Mouse (Mus musculus): ENCODE measurements around the gene Npepl1. TPM values are rescaled to one million over a fixed set of nuclear protein-coding genes. Genes with fewer than 3 reads are reported as not detected.

Npepl1 gene
- polyA plus RNA-seq, 2 experiments from 2014 or later = 21.9 to 24.5 TPM

GRCm38 (mm10) chr2:174110783-174111549 lies 817 bp downstream of the Npepl1 start:
- peak; percentile 54 for ATAC-seq

- no peak for ATAC-seq
Observed at GRCm38 (mm10) chr2:174112931-174113330, 2.8 kb downstream of the Npepl1 start.

GRCm38 (mm10) chr2:174114148-174114864 lies 4.2 kb downstream of the Npepl1 start:
- ATAC-seq = no peak

- no peak for ATAC-seq
Observed at GRCm38 (mm10) chr2:174116929-174117328, 6.8 kb downstream of the Npepl1 start.

GRCm38 (mm10) chr2:174118141-174118540 lies 8.0 kb downstream of the Npepl1 start:
- no peak for ATAC-seq

GRCm38 (mm10) chr2:174119259-174119658 lies 9.1 kb downstream of the Npepl1 start:
- ATAC-seq = no peak

- no peak for ATAC-seq
Observed at GRCm38 (mm10) chr2:174120631-174121030, 10.5 kb downstream of the Npepl1 start.

GRCm38 (mm10) chr2:174121411-174121947 lies 11.3 kb downstream of the Npepl1 start:
- no peak for ATAC-seq

- ATAC-seq = no peak
Observed at GRCm38 (mm10) chr2:174122331-174122730, 12.2 kb downstream of the Npepl1 start.

- ATAC-seq = no peak
Observed at GRCm38 (mm10) chr2:174123731-174124130, 13.6 kb downstream of the Npepl1 start.

- ATAC-seq = no peak
Observed at GRCm38 (mm10) chr2:174126522-174127375, 16.6 kb downstream of the Npepl1 start.

- no peak for ATAC-seq
Observed at GRCm38 (mm10) chr2:174127376-174127713, 17.2 kb downstream of the Npepl1 start.

- ATAC-seq = no peak
Observed at GRCm38 (mm10) chr2:174128926-174129325, 18.8 kb downstream of the Npepl1 start.

GRCm38 (mm10) chr2:174130468-174131097 lies 20.4 kb downstream of the Npepl1 start:
- ATAC-seq = no peak

- no peak for ATAC-seq
Observed at GRCm38 (mm10) chr2:174132413-174132969, 22.3 kb downstream of the Npepl1 start.

- no peak for ATAC-seq
Observed at GRCm38 (mm10) chr2:174159035-174159434, 48.9 kb downstream of the Npepl1 start.

GRCm38 (mm10) chr2:174160461-174160860 lies 50.3 kb downstream of the Npepl1 start:
- ATAC-seq = no peak

Other genes with a start within 250 kb of the Npepl1 start
- gene Stx16, start 34.0 kb upstream of the Npepl1 start, polyA plus RNA-seq (2017; shearing (Covaris generic)) = 10 to 100 TPM; 18.2 to 20.4 TPM
- gene Gnas, start 174.0 kb downstream of the Npepl1 start, polyA plus RNA-seq (2017; shearing (Covaris generic)) = 100 to 1,000 TPM in 1 of 2 experiments, 10 to 100 TPM in 1; 96.1 to 130 TPM
- 1 to 10 TPM; 1.6 to 2.3 TPM for gene Gm20721, start 236.4 kb downstream of the Npepl1 start, polyA plus RNA-seq (2017; shearing (Covaris generic))